Mouse (Mus musculus) CH12.LX (cell line): ENCODE results near the gene Selenov. TPM values are rescaled to one million over a fixed set of nuclear protein-coding genes. Genes with fewer than 3 reads are reported as not detected.
A peak's percentile ranks its signal among the peaks of the same experiment; 100 is the strongest.

Experiments
- DNase-seq: peaks from one replicate; pipeline ENCODE4 v3.0.0-alpha.2; 2013; ENCODE audit errors: extremely low read depth
- H3K27ac ChIP-seq: 2 replicates; pipeline ENCODE4 v1.5.1; 2012; ENCODE audit warnings: low read depth, mild to moderate bottlenecking, control low read depth, moderate library complexity; ENCODE audit not compliant: insufficient read depth
- H3K27me3 ChIP-seq: replicated peaks from 2 replicates; pipeline ENCODE3; 2012; ENCODE audit warnings: inconsistent platforms
- H3K36me3 ChIP-seq, 2 experiments: replicated peaks in 1 of 2; 2 replicates each; pipeline versions ENCODE3 to v1.6.1; 2012; ENCODE audit warnings: inconsistent platforms in 1 of 2, low read length in 1 of 2, mild to moderate bottlenecking in 1 of 2, mixed read lengths in 1 of 2, moderate library complexity in 1 of 2; ENCODE audit not compliant: control insufficient read depth in 1 of 2, insufficient read depth in 1 of 2
- H3K4me1 ChIP-seq, 2 experiments: 2 replicates each; pipeline ENCODE4 v1.6.1; 2012; ENCODE audit warnings: inconsistent platforms in 1 of 2, moderate library complexity in 1 of 2; ENCODE audit not compliant: insufficient read depth in 2 of 2, control insufficient read depth in 1 of 2
- H3K4me2 ChIP-seq: 2 replicates; pipeline ENCODE4 v1.6.1; 2012; ENCODE audit warnings: low read depth, mild to moderate bottlenecking, control low read depth; ENCODE audit not compliant: poor library complexity, insufficient read depth, severe bottlenecking
- H3K4me3 ChIP-seq, 3 experiments: fragments of 150-350 bp in 1 of 3; sonication (generic) in 1 of 3; replicated peaks in 1 of 3; 2 replicates each; pipeline versions ENCODE3 to v1.5.1; 2011 to 2012; ENCODE audit warnings: low read depth in 2 of 3, low read length in 2 of 3, mild to moderate bottlenecking in 2 of 3, moderate library complexity in 2 of 3, control low read depth in 1 of 3, improper control_type of control experiment in 1 of 3, inconsistent platforms in 1 of 3, mixed read lengths in 1 of 3; ENCODE audit not compliant: poor library complexity in 1 of 3
- H3K79me2 ChIP-seq: replicated peaks from 2 replicates; pipeline ENCODE4 v1.6.1; 2012; ENCODE audit warnings: mild to moderate bottlenecking, moderate library complexity; ENCODE audit not compliant: control insufficient read depth, poor library complexity, insufficient read depth, severe bottlenecking; ENCODE audit errors: extremely low read depth
- H3K9ac ChIP-seq: 2 replicates; pipeline ENCODE4 v1.6.1; 2012; ENCODE audit warnings: low read depth, mild to moderate bottlenecking, control low read depth, moderate library complexity; ENCODE audit not compliant: insufficient read depth
- H3K9me3 ChIP-seq: replicated peaks from 2 replicates; pipeline ENCODE3; 2012; ENCODE audit warnings: low read length, inconsistent platforms, mixed read lengths
- CHD2 ChIP-seq: IDR thresholded peaks from 2 replicates; pipeline ENCODE4 v1.6.1; 2011; ENCODE audit warnings: low read length, improper control_type of control experiment
- CTCF ChIP-seq, 2 experiments: IDR thresholded peaks in 1 of 2; conservative IDR thresholded peaks in 1 of 2; 2 replicates each; pipeline ENCODE4 v1.5.1; 2011 to 2012; ENCODE audit warnings: low read depth in 2 of 2, low read length in 2 of 2, improper control_type of control experiment in 1 of 2, inconsistent platforms in 1 of 2, mild to moderate bottlenecking in 1 of 2, moderate library complexity in 1 of 2
- EP300 ChIP-seq: IDR thresholded peaks from 2 replicates; pipeline ENCODE4 v1.6.1; 2011; ENCODE audit warnings: low read length, improper control_type of control experiment
- ETS1 ChIP-seq: conservative IDR thresholded peaks from 2 replicates; pipeline ENCODE4 v1.6.1; 2012; ENCODE audit warnings: low read depth, mild to moderate bottlenecking, inconsistent platforms, low read length, improper control_type of control experiment, moderate library complexity
- IRF4 ChIP-seq: IDR thresholded peaks from 2 replicates; pipeline ENCODE4 v1.6.1; 2014; ENCODE audit warnings: low read depth, mild to moderate bottlenecking, inconsistent platforms, low read length, improper control_type of control experiment
- JUND ChIP-seq: conservative IDR thresholded peaks from 2 replicates; pipeline ENCODE4 v1.6.1; 2011; ENCODE audit warnings: low read depth, low read length, improper control_type of control experiment
- KAT2A ChIP-seq: IDR thresholded peaks from 2 replicates; pipeline ENCODE4 v1.6.1; 2012; ENCODE audit warnings: low read length, improper control_type of control experiment, inconsistent platforms; ENCODE audit not compliant: insufficient replicate concordance
- MAZ ChIP-seq: IDR thresholded peaks from 2 replicates; pipeline ENCODE4 v1.6.1; 2012; ENCODE audit warnings: low read depth, mild to moderate bottlenecking, inconsistent platforms, low read length, improper control_type of control experiment, moderate library complexity
- MXI1 ChIP-seq: IDR thresholded peaks from 2 replicates; pipeline ENCODE4 v1.6.1; 2011; ENCODE audit warnings: mild to moderate bottlenecking, low read depth, low read length, improper control_type of control experiment
- NRF1 ChIP-seq: IDR thresholded peaks from 2 replicates; pipeline ENCODE4 v1.6.1; 2014; ENCODE audit warnings: low read depth, mild to moderate bottlenecking, inconsistent platforms, low read length, improper control_type of control experiment, moderate library complexity
- PAX5 ChIP-seq: IDR thresholded peaks from 2 replicates; pipeline ENCODE4 v1.6.1; 2012; ENCODE audit warnings: low read length, inconsistent platforms, mixed read lengths
- POLR2AphosphoS2 ChIP-seq: IDR thresholded peaks from 2 replicates; pipeline ENCODE4 v1.6.1; 2011; ENCODE audit warnings: low read depth, low read length, improper control_type of control experiment
- RAD21 ChIP-seq: IDR thresholded peaks from 2 replicates; pipeline ENCODE4 v1.6.1; 2011; ENCODE audit warnings: low read depth, mild to moderate bottlenecking, low read length, improper control_type of control experiment, moderate library complexity
- RCOR1 ChIP-seq: conservative IDR thresholded peaks from 2 replicates; pipeline ENCODE4 v1.6.1; 2012; ENCODE audit warnings: low read depth, mild to moderate bottlenecking, inconsistent platforms, low read length, improper control_type of control experiment
- UBTF ChIP-seq: IDR thresholded peaks from 2 replicates; pipeline ENCODE4 v1.6.1; 2012; ENCODE audit warnings: low read depth, mild to moderate bottlenecking, inconsistent platforms, low read length, improper control_type of control experiment, moderate library complexity
- ZC3H11A ChIP-seq: IDR thresholded peaks from 2 replicates; pipeline ENCODE4 v1.6.1; 2012; ENCODE audit warnings: low read depth, mild to moderate bottlenecking, inconsistent platforms, low read length, improper control_type of control experiment
- ZKSCAN1 ChIP-seq: IDR thresholded peaks from 2 replicates; pipeline ENCODE4 v1.6.1; 2012; ENCODE audit warnings: low read depth, inconsistent platforms, low read length, improper control_type of control experiment, borderline replicate concordance
- ZMIZ1 ChIP-seq: IDR thresholded peaks from 2 replicates; pipeline ENCODE4 v1.6.1; 2012; ENCODE audit warnings: low read depth, mild to moderate bottlenecking, inconsistent platforms, low read length, improper control_type of control experiment
- ZNF384 ChIP-seq: IDR thresholded peaks from 2 replicates; pipeline ENCODE4 v1.6.1; 2012; ENCODE audit warnings: low read depth, low read length, improper control_type of control experiment, inconsistent platforms
- dilution Hi-C: fragments of 300-500 bp; cut with MboI; formaldehyde crosslinking; loops from 2 replicates; pipeline ENCODE4 v1.14.3; 2020; ENCODE audit warnings: low sequenced_read_pairs; ENCODE audit not compliant: extremely low pct_unique_long_range_greater_than_20kb, extremely low pct_ligation_motif_present
- in situ Hi-C: fragments of 300-500 bp; cut with MboI; formaldehyde crosslinking; loops from 3 replicates; pipeline ENCODE4 v1.14.3; 2019; ENCODE audit warnings: low sequenced_read_pairs, low pct_ligation_motif_present, low pct_unique_long_range_greater_than_20kb, mixed read lengths
- polyA plus RNA-seq: library from polyadenylated mRNA; unstranded; fragments of >175 nt; gene quantifications from 2 replicates; pipeline ENCODE4 v1.2.1, GENCODE M21; 2012; ENCODE audit warnings: low read depth; ENCODE audit not compliant: insufficient read length
- total RNA-seq, 2 experiments: library from RNA; depleted of rRNA; stranded (reverse); fragments of 300-350 nt in 1 of 2; fragments of >200 nt in 1 of 2; gene quantifications; 2 replicates each; pipeline ENCODE4 v1.2.3; 2012 to 2014

Gene Selenov
- total and polyA plus RNA-seq, 3 experiments, result not detected

- Histone ChIP-seq H3K9me3 (no peaks in the 10 kb centered on the region), H3K79me2 (peaks cover 17% of the 10 kb centered on the region), H3K4me2 (peak overlapping the region; percentile 88), H3K4me1 (peaks cover 3 to 12% of the 10 kb centered on the region in 2 experiments; a peak in 3 of 4 replicates), H3K9ac (peak overlapping the region; percentile 90), H3K27me3 (no peaks in the 10 kb centered on the region), H3K36me3 (peaks cover 55 to 66% of the 10 kb centered on the region in 2 experiments), H3K27ac (no peak overlapping the region), H3K4me3 (peak overlapping the region; percentile 87 to 94 (median 87))
- peak; percentile 34 for DNase-seq
- 0 out of 2 replicates have a peak, but pooled peaks have one; percentile 36 for TF ChIP-seq NRF1
- no peak for TF ChIP-seq EP300
- dilution Hi-C loops, result no loop called here
- in situ Hi-C loops, result no loop called here
These were observed 20.4 kb upstream of the Selenov start for GRCm38 (mm10) chr7:28311151-28311925.

DNA sequence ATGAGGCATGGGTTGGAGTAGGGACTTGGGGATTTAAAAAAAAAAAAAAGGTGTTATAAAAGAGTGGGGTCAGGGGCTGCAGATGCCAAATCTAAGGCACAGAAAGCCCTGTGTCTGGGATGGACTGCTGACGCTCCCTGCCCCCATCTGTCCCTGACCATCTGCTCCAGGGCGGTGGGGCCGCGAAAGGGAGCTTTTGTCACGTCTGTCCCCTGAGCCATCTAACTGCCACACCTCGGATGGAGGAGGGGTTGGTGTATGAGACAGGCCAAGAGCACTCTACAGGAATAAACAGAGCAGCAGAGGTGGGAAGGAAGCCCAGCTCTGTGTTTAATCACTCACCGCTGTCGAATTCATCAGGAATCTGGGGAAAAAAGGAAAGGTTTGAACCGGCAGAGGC, 18.8 kb upstream of the Selenov start:
- H3K4me2 ChIP-seq, result no peak overlapping the region
- TF ChIP-seq MAZ (no peak), RAD21 (no peak), MXI1 (no peak), CHD2 (no peak), UBTF (no peak), JUND (no peak), PAX5 (no peak), ETS1 (no peak), CTCF (conservative IDR thresholded peaks at IDR 0.05 in 1 of 2, IDR thresholded peaks at IDR 0.05 in 1 of 2; ENCODE audit: low read depth in 2 of 2, low read length in 2 of 2) (no peak)
- TF ChIP-seq, all 38 proteins: peak for 0
- Histone ChIP-seq H3K27ac (no peak overlapping the region), H3K9me3 (no peaks in the 10 kb centered on the region), H3K4me3 (no peak overlapping the region), H3K9ac (no peak overlapping the region), H3K36me3 (peaks cover 50 to 66% of the 10 kb centered on the region in 2 experiments), H3K4me1 (peaks cover 3 to 12% of the 10 kb centered on the region in 2 experiments; a peak in 3 of 4 replicates), H3K79me2 (peaks cover 17% of the 10 kb centered on the region), H3K27me3 (no peaks in the 10 kb centered on the region)
- in situ Hi-C loops, result no loop called here
- DNase-seq, result no peak
- dilution Hi-C loops, result no loop called here

- in situ Hi-C loops (no loop called here), dilution Hi-C loops (no loop called here)
- no peak for DNase-seq
- no peak overlapping the region for H3K4me3 ChIP-seq
- H3K27ac ChIP-seq, result no peak overlapping the region
- TF ChIP-seq RCOR1, result no peak
- no peak for TF ChIP-seq ZKSCAN1
- no peak for TF ChIP-seq KAT2A
- TF ChIP-seq ZC3H11A, result no peak
- no peak for TF ChIP-seq RAD21
- no peak for TF ChIP-seq POLR2AphosphoS2
- TF ChIP-seq ZNF384, result no peak
- TF ChIP-seq ZMIZ1, result no peak
- no peak for TF ChIP-seq MXI1
- TF ChIP-seq IRF4, result no peak
- TF ChIP-seq MAZ, result no peak
- no peak for TF ChIP-seq ETS1
- no peak for TF ChIP-seq EP300
- no peak overlapping the region for H3K9ac ChIP-seq
- peaks cover 11% of the 10 kb centered on the region for H3K79me2 ChIP-seq
- H3K4me2 ChIP-seq, result no peak overlapping the region
- H3K4me1 ChIP-seq, result peaks cover 8 to 29% of the 10 kb centered on the region in 2 experiments
- H3K27me3 ChIP-seq, result no peaks in the 10 kb centered on the region
- H3K9me3 ChIP-seq, result no peaks in the 10 kb centered on the region
- peaks cover 45 to 69% of the 10 kb centered on the region in 2 experiments for H3K36me3 ChIP-seq
These were observed 15.2 kb upstream of the Selenov start for GRCm38 (mm10) chr7:28306216-28306615.
